Mouse (Mus musculus) ZHBTc4 (cell line): Measurements from ENCODE around the gene Gm10181.
"Not testable (repeated sequence)": the region's sequence is repeated elsewhere in the genome, so short reads cannot be mapped to it uniquely, and the experiment has no call there.

Experiments
- DNase-seq: peaks from one replicate; pipeline ENCODE4 v3.0.0-alpha.2; 2011; ENCODE audit warnings: low read depth, low spot score

The Gm10181 gene

DNA sequence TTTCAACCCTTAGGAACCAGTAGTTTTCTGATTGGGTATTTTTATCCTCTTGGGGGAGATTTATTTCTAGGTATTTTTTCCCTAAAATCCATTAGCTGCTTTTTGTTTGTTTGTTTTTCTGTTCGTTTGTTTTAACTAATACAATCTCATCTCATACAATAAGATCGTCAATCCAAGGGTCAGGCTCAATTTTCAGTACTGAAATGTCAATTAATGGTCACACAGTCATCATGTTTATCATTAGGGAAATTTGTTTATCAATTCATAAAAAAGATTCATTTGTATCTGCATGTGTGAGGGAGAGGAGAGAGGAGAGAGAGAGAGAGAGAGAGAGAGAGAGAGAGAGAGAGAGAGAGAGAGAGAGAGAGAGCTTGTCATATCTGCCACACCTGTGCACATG lies at the start of gene Gm10181:
TSS of gene Gm10181 (plus strand) at position 301 of the 400 bp plus-strand sequence.
- DNase-seq: no peak

DNA sequence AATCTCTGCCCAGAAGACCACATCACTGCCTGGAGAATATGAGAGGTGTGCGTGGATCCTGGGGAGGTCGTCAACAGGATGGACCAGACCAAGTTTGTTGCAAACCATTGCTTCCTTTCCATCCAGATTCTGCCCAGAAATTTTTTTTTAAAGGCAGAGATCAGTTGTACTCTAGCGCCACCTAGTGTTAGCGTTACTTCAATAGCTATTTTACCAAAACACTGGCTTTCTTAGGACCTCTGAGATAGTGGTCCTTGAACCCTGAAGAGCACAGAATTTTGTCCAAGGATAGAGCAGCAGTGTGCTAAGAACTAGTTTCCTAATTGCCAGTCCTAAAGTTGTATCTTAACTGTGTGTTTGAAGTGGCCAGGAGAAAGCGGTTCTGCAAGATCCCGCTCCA lies 47.6 kb upstream of the Gm10181 start:
- DNase-seq: peak; percentile 75

DNA sequence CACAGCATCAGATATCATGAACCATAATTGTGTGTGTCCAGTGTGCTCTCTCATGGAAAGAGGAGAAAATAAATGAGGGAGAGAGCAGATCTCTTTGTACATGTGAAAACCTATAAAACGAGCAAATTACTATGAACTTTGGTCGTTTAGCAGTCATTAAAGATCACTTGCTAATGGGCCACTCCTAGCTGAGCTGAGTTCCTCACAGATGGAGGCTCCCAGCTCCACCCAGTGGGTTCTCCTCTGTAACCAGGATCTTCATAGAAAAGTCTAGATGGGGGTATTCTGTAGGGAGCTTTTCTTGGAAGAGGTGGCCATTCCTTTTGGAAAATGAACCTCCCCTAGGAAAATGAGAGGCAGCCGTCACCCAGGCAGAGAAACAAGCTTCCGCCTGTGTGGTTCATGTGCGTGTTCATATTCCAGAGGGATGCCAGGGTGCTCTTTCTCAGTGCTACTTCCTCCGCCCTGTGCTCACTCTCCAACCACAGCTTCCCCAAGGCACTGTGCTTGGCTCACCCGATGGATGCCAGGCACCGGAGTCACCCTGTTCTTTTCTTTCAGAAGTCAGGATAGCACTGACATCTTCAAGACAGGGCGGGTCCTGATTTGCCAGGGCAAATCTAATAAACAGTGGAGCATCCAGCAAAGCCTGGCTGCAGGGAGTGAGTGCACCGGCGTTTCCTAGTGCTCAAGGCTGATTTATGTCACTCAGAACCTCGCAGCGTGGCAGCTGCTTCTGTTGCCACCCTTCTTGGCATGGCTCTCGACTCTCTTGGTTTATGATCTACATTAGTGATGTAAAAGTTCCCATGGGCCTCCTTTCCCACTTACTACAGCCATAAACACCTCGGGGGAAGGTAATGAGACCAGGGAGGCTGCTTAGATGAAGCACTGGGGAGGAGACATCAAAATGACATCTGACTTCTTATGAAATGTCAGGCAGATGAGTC lies 46.8 kb upstream of the Gm10181 start:
- no peak for DNase-seq

DNA sequence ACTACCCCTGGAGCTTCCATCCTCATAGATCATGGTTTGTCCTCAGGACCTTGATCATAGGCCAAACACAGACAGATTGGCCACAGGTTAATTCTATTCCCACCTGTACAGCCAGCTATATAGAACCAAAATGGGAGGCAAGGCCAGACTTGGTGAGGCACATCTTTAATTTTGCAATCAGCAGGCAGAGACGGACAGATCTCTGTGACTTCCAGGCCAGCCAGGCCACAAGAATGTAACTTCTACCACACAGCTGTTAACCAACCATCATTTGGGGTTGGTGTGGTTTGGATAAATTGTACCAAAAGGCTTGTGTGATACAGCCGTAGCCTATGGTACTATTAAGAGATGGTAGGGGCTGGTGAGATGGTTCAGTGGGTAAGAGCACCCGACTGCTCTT lies 44.9 kb upstream of the Gm10181 start:
- no peak for DNase-seq

DNA sequence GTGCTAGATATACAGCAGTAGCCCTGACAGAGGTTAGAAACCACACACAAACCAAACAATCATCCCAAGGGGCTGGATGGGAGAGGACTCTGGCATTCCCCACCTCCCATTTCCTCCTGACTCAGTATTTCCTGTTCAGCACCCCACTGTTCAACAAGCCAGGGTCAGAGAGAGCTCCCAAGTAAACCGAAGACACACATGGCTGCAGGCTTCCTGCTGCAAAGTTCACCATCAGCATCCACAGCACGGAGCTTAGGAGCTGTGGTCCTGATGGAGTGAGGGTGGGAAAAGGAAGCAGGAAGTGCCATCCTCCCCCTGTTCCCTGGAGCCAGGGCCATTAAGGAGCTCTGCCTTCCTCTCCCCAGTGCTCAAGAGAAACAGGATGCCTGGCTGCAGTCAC lies 40.9 kb upstream of the Gm10181 start:
- no peak for DNase-seq

DNA sequence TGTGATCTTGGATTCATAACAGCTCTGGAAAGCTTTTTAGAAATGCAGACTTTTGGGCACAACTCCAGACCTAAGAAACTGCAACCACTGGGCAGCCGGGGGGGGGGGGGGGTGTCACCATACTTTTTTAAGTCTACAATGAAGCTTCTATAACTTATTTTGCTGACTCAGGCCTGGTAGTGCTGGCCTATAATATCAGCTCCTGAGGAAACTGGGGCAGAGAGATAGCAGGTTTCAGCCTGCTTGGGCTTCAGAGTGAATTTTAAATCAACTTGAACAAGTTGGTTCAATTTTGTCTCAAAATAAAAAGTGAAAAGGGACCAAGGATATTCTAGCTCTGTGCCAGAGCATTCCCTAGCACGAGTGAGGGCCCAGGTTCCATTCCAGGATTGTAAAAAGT lies 40.3 kb upstream of the Gm10181 start:
- no peak for DNase-seq

DNA sequence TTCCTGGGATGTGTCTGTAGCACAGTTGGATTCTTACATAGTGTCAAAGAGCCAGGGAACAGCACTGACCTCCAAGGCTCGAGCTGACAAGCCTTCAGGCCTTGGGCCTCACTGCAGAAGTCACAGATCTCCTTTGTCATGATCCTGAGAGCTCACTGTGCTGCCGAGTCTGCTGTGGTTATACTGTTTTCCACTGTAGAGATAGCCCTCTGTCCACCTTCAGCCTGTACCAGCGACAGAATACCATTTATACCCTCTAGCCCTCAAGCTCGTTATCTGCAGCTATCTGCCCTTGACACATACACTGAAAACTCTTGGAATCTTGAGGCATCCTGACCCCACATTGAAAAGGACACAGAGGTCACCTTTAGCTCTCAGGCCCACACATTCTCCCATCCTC lies 37.3 kb upstream of the Gm10181 start:
- DNase-seq: no peak

DNA sequence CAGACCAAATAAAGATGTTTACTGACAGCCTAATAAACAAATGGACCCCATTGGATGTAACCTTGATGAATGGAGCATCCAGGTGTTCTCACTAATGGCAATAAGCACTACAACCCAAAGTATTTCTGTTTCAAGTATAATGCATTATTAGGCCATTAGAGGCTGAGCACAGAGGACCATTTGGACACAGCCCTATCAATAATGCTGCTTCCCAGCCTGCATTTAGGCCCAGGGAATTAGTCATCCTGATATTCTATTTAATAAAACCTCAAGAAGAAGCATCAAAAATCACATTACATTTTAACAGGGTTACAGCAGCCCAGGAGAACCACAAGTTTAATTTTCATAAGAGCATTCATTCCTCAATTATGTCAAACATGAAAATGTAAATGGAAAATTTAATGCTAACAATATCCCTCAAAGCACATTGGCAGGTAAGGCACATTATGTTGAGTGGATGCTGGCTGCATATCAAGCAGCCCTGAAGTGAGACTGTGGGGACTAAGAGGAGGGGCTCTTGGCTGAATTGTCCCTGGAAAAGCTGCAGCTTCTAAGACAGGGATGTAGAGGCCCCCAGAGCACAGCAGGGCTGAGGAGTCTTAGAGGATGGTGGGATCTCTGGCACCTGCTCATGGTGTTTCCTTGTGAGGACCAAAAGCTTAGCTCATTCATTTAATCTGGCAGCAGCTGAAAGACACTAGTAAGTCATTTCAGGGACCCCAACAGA lies 33.4 kb upstream of the Gm10181 start:
- no peak for DNase-seq

DNA sequence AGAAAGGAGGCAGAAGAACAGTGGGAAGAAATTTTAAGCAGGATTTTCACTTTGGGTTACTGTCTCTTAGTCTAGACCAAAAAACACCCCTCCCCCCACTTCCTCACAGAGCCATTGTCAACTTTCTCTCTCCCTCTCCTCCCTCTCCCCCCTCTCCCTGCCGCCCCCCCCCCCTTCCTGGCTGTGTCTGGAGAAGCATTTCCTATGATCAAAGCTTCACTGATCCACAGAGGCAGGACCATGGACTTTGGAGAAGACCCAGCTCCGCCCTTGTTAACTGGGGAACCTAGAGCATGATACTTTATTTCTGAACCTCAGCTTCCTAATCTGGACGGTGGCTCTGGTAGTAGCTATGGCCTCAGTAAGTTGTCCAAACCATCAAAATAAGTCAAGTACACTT lies 30.5 kb upstream of the Gm10181 start:
- no peak for DNase-seq

DNA sequence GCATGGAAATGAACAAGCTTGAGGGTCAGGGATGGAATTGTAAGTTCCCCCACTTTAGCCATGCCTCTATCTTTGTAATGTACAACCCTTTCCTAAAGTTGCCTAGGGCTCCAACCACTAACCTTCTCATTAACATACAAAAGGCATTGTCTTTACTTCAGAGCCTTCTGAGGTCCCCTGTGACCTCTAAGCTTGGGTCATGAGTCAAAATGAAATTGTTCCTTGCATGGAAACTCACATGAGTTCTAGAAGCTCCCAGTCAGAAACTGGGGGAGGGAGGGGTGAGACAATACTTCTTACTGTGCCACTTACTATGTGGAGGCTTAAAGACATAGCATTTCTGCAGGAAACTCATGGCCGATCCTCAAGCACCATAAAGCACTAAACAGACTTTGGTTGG lies 16.6 kb upstream of the Gm10181 start:
- peak; percentile 42 for DNase-seq

DNA sequence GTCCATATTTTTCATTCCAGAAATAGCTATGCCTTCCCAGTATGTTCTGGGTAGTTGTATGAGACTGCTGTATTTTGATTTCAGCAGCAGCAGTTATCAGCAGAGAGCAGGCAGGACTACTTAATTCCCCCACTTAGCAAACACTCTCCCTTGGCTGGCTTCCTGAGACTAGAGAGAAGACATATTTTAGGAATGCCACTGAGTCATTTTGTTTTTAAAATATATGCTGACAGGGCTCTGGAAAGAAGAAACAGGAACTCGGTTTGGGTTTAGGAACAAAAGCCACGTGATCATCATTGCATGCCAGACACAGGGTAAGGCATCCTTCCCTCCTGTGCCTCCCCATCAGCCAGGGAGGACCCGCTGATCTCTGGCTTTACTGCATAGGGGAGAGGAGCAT lies 13.2 kb upstream of the Gm10181 start:
- no peak for DNase-seq

DNA sequence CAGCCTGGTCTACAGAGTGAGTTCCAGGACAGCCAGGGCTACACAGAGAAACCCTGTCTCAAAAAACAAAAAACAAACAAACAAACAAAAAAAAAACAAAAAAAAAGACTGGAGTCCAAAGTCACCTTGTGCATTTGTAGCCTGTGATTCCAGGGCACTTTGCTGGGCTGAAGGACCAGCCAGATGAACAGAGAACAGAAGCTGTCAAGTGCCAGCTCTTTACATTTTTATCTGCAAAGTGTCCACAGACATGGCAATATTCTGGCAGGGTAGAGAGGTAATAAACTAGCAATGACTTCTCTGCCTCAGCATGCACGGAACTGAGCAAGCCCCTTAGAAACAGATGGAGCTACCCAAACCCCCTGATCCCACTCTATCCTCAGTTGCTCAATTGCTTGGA lies 12.7 kb upstream of the Gm10181 start:
- DNase-seq: no peak

DNA sequence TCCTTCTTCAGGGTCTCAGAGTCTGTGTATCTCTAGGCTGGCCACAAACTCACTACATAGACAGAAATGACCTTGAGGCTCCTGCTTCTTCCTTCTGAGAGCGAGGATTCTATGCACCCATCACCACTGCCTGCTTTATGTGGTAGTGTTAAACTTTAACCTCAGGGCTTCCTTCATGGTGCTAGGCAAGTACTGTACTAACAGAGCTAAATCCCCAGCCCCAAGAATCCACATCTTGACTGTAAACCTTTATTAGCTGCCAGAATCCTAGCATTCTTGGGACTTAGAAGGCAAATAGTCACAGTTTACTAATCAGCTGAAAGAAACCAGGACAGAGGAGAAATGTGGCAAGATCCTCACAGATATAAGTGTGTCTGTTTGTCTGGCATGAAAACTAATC lies 1.6 kb downstream of the Gm10181 start:
- no peak for DNase-seq

DNA sequence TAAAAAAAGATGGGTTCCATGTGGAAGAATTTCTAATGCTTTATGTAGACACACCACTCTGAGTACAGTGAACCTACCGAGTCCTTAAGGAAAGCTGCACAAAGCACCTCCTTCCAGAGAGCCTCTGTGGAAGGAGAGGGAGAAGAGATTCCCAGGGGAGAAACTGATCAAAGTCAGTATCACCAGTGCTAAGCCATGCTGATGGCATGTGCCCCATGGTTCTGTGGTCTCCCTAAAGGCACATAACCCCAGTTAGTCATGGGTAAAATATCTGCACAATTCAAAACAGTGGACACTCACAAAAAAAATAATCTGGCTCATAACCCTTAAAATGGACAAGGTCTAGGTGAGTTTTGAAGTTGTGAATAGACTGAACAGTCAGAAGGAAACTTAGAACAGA lies 13.7 kb downstream of the Gm10181 start:
- DNase-seq: no peak

DNA sequence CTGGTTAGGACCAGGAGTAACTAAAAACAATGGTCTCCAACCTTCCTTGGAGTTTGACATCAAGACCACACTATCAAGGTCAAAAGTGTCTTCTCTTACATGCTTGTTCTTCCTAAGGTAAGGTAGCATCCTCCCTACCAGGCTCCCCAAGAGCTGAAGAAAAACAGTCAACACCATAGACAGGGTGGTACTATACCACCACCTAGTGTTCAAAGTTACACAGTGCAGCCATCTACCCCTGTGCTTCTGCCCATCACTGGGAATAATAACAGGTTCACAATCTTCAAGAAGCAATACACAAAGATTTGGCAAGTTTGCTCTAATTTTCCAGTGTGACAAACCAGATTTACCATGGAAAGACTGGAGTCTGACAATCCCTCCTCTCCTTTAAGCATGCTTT lies 15.4 kb downstream of the Gm10181 start:
- peak; percentile 65 for DNase-seq

DNA sequence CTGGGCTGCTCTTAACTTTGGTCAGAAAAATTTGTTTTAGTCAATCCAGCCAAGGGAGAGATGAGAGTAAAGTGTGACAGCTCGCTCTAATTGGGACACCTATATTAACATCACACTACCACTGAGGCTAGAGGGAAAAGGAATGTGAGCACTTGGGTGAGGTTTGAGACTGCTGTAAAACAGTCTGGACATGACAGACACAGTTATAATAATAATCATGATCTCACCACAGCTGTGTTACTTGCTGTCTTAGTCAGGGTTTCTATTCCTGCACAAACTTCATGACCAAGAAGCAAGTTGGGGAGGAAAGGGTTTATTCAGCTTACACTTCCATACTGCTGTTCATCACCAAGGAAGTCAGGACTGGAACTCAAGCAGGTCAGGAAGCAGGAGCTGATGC lies 34.4 kb downstream of the Gm10181 start:
- DNase-seq: not testable (repeated sequence)

DNA sequence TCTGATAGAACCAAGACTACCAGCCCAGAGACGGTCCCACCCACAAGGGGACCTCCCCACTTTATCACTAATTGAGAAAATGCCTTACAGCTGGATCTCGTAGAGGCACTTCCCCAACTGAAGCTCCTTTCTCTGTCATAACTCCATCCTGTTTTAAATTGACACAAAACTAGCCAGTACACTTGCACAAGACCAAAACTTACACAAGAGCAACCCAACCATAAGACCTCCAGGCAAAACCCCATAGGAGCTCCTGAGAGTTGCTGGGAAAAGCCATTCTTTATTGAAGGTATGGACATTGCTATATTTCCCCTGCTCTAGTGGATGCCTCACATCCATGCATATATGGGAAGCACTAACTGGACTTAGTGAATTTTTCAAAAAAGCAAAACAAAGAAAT lies 34.8 kb downstream of the Gm10181 start:
- no peak for DNase-seq

DNA sequence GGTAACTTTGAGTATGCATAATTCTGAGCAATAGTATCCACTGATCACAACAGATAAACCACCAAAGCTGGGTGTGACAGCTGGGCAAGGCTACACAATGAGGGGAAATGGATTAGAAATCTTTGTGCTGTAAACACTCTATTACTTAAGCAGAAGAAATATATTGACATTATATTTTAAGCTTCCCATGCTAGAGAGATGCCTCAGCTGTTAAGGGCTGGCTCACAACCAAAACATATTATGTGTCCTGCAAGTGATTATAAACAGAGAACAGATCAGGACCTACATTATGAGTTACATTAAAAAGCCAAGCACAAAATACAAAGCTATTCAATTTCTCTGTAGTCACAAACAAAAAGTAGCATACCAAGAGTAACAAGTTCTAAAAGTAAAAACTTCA lies 43.0 kb downstream of the Gm10181 start:
- DNase-seq: no peak

DNA sequence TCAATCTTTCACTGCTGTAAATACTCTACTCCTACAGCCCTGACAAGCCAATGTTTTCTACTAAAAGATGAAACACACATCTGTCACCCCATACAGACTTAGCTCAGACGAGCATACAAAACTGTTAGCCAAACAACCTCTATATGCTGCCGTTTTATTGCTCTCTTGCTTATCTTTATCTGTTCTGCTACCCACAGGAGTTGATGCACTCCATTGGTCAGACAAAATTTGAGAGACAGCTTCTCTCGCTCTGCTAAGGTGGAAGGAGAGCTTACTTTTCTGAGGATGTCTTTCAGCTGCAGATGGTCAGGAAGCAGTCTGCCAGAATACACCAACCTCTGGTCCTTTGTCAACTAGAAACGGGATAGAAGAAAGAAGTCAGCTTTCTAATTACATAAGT lies 43.7 kb downstream of the Gm10181 start:
- no peak for DNase-seq

DNA sequence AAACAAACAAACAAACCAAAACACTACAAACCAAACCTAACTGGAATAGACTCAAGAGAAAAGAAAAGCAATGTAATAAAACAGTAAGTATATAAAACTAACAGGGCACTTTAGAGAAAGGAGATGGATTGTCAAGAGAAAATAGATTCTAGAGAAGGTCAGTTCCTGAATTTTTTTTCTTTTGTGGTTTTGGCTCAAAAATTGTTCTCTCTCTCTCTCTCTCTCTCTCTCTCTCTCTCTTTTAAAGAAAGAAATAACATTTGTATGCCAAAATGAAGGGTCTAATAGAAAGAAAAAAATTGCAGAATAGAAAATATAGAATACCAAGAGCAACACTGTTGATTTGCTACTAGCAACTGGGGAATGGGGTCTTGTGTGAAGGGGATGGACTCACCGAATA lies 49.7 kb downstream of the Gm10181 start:
- DNase-seq: no peak
